Mouse (Mus musculus) large intestine, adult 2 months (tissue): ENCODE results near the gene Cd247. TPM values are rescaled to one million over a fixed set of nuclear protein-coding genes. Genes with fewer than 3 reads are reported as not detected.

Experiments used
- DNase-seq: peaks from one replicate; pipeline ENCODE4 v3.0.0-alpha.2; 2012; ENCODE audit warnings: low read depth, low spot score
- WGBS: fragments of 180-500 bp; shearing (Covaris S2); methylation state at CpG from one replicate; pipeline ENCODE4 v1.1.7; 2018; 5-methylcytosine and 5-hydroxymethylcytosine counted together
- polyA plus RNA-seq: library from polyadenylated mRNA; depleted of rRNA; stranded (reverse); fragments of >200 nt; gene quantifications from 2 replicates; pipeline ENCODE4 v1.2.3, GENCODE M21; 2012

Cd247 gene
- polyA plus RNA-seq, 1 experiment: 5.2 TPM

- WGBS: 56% methylated on average over 4 of the region's 4 CpGs
- no peak for DNase-seq
These were observed 60.4 kb downstream of the Cd247 start for GRCm38 (mm10) chr1:165848881-165849280.

DNA sequence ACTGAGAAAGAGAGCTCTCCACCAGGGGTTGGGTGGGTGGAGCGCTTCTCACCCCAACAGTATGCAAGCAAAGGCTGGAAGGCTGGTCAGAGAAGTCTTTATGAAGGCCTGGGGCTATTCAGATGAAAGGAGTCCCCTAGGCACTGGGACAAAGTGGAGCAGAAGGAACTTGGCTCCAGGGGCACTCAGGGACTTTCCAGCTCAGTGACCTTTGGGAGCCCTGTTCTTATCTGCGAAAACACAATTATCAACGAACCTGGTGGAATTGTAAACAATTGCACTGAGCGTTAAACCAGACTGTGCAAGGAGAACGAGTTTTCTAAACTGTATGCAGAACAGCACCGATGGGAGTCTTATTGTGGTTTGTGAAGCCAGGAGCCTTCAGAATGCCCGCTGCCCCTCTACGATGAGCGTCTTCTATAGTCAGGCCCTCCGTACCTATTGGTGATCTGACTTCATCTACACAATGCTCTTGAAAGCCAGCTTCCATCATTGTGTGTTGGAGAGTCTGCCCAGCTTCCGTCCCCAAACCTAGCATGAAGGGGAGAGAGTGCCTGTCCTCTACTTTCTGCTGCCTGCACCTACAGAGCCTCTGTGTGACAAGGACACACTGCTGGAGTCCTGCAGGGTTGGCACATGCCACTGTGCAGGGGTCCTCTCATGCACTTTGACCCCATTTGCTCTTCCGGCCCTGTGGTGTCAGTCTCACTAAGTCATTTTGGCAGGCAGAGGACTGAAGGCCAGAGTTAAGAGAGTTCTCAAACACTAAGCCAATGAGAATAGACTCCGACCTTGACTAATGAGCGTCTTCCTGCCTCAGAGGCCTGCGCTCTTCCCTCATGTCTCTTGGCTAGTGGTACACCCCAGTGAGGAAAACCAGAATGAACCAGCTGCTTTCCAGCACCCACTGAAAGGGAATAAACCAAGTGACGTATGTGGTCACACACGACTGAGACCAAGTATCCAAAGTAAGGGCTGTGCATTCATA is 61.3 kb downstream of the Cd247 start:
- no peak for DNase-seq
- WGBS: 49% methylated on average over 17 of the region's 17 CpGs

- 41% methylated on average over 5 of the region's 5 CpGs for WGBS
- DNase-seq: no peak
These were observed 63.6 kb downstream of the Cd247 start for GRCm38 (mm10) chr1:165852131-165852530.

- DNase-seq: no peak
- WGBS: 52% methylated on average over 4 of the region's 4 CpGs
These were observed 64.7 kb downstream of the Cd247 start for GRCm38 (mm10) chr1:165853131-165853721.

DNA sequence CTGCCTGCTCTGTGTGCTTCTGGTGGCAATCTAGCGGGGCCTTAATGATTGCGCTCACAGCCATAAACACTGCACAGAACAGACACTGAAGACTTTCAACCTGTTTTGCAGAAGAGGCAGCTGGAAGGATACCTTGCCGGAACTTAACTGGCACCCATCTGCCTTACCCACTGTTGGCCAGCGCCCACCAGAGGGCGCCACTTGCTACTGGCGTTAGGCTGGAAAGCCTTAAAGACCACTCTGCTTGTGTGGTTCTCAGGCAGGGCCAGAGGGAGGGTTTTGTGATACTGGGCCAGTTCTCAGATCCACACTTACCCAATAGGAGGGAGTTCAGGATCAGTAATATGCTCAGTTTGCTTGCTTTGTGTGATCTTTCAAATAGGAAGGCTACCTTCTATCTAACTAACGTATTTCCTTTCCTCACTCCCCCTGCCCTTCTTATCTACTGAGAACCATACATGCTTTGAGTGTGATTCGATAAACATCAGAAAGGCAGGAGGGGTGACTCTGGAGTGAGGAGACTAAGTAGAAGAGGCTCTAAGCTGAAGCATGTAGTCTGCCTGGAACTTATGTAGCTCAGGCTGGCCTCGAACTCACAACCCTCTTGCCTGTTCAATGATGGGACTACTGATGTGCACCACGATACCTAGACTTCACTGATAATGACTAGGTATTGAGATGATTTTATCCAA is 65.4 kb downstream of the Cd247 start:
- no peak for DNase-seq
- 51% methylated on average over 10 of the region's 10 CpGs for WGBS

DNA sequence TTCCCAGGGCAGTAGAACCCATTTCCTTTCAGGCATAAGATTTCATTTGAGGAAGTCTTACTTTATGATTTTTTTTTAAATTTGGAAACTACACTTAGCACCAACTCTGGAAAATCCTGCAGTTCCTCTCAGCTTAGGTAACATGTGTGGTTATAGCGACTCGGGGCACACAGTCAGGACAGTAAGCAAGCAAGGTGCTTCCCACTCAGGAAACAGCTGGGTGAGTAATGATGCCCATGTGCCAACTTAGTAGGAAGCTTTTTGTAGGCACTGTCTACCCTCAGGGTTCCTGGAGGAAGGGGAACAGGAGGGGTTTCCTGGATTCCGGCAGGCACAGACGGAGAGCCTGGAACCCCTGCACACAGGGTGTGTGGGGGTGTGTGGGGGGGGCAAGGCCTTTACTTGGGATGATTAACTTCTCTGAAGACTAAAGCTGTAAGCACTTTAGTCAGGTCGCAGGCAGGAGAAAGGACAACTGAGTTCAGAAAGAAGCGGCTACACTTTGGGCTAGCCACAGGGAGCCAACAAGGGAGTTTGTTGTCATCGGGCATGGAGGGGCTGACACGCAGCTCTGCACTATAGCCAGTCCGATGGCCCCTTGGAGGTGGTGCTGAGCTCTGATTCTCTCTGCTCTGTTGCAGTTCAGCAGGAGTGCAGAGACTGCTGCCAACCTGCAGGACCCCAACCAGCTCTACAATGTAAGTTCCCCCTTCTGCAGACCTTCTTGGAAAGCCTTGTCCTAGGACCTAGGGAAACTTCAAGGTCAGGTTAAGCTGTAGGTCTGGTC is 67.5 kb downstream of the Cd247 start:
- DNase-seq: no peak
- 79% methylated on average over 9 of the region's 9 CpGs for WGBS

DNA sequence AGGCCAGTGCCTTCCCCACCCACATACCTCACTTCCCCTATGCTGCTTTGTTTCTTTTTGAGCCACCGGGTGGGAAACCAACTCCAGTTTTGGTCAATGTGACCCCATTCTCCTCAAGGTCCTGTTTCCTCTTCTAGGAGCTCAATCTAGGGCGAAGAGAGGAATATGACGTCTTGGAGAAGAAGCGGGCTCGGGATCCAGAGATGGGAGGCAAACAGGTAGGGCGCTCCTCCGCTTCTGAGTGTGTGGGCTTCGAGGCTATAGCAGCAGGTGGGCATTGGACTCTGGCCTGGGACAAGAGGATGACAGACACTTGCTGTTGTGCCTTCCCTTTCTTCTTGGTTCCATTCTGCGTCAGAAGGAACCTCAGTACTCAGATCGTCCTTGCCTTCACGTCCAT is 68.8 kb downstream of the Cd247 start:
- 91% methylated on average over 11 of the region's 11 CpGs for WGBS
- no peak for DNase-seq

DNA sequence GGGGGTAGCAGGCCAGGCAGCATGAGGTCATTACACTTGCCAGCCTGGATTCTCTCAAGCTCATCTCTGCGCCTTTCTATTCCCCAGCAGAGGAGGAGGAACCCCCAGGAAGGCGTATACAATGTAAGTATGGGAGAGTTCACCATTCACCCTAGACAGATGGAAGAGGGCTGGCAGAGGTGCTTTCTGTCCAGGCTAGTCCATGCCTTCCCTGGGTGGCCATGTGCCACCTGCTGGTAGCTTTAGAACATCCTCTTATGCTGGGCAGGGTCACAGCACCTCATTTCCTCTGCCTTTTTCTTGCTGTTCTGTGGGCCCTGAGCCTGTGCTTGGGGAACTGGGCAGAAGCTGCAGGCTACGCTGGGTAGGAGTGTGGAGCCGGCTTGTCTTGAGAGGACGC is 69.9 kb downstream of the Cd247 start:
- 80% methylated on average over 5 of the region's 5 CpGs for WGBS
- no peak for DNase-seq

DNA sequence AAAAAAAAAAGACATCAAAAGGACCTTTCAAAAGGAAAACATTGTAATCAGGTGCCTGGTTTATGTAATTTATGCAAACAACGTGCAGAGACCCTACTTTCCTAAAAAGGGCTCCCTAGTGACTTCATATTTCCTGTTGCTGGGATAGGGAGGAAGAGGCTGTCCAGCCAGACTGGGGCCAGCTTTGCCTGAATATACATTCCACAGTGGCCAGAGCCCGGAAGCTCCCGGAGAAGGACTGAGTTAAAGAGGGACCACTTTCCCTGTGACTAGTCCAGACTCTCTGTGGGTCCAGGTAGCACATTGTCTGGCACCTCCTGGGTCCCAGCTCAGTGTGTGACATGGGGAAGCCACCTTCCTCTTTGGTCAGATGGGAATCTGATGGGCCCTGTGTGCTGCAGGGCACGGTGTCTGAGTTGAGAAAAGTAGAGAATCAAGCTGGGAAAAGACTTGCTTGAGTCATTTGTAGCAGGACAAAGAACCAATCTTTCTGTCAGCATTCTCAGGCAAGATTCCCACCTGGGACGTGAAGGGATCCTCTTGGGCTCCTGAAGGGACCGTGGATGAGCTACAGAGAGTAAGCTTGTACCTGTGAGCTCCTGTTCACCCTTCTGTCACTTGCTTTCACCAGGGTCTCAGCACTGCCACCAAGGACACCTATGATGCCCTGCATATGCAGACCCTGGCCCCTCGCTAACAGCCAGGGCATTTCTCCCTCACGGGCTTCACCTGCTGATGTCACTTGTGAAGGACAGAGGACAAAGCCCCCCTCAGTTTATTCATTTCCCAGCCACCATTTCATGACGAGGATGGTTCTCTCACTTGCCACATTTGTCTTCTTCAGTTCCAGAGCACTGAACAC is 72.1 kb downstream of the Cd247 start:
- DNase-seq: no peak
- 66% methylated on average over 9 of the region's 9 CpGs for WGBS

DNA sequence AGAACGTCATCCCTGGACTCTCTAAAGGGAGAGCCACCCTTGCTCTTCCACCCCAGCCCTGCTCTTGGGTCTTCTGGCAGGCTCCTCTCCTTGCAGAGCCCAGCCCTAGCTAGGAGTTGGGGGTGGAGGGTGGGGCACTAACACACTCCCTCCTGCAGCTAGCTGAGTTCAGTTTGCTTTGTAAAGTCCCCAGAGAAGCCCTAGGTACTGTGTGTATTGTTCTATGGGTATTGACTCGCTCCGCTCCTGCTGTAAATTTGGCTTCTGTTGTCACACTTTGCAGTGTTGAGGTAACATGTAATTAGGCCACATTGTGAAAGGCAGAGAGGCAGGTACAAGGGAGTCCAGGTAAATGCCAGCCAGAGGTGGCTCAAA is 72.7 kb downstream of the Cd247 start:
- 73% methylated on average over 3 of the region's 3 CpGs for WGBS
- no peak for DNase-seq

DNA sequence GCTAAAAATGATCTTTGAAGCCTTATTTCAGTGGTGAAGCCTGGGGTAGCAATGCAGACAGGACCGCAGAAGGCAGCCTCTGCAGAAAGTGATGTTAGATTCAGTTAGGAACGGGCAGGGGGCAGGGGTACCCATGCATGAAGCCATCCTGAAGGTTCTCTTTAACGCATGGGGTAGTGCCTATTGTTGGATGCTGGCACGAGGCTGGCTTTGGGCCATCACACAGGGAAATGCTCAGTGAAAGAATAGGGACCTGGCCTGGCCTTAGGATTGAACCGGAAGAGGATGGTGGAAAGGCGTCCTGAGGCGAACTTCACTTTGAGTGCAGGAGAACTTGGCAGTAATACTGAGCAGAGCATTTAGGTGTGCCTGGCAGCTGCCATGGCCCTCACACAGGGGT is 73.6 kb downstream of the Cd247 start:
- 74% methylated on average over 7 of the region's 7 CpGs for WGBS
- no peak for DNase-seq

DNA sequence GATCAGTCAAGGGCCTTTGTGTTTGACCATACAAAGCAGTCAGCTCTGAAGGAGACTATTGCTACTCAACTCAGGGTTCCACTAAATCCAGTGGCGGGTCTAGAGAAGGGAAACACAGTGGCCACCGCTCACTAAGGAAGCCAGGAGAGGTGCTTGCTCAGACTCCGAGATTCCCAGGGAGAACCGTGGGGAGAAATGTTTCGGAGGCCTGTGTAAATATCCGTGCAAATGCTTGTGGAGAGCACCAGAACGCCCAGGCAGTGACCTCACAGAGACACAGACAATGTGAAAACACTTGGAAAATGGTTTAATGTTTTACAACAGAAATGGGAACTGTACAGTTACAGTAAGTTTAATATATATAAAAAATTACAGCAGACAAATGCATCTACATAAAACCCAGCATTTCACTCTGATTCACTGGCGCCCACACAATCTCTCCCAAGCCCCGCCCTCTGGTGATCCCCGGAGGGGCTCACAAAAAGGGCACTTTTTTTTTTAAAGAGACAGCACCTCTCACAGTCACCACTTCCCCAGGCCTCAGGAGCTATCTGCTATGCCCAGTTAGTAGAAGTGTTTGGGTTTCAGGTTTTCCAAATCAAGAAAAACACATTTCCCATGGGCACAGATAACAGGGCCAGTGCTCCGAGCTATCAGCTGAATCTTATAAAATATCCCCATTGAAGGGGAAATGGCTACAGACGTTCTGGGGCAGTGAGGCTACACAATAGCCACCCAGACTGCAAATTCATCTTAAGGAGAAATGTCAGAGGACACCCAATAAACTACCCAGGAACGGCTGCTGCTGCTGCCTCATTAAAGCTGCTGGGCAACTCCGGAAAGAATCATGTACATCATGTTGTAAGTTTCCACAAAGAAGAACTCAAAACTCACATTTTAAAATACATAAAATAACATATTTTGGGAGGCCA is 76.6 kb downstream of the Cd247 start:
- DNase-seq: no peak
- WGBS: 60% methylated on average over 14 of the region's 14 CpGs

DNA sequence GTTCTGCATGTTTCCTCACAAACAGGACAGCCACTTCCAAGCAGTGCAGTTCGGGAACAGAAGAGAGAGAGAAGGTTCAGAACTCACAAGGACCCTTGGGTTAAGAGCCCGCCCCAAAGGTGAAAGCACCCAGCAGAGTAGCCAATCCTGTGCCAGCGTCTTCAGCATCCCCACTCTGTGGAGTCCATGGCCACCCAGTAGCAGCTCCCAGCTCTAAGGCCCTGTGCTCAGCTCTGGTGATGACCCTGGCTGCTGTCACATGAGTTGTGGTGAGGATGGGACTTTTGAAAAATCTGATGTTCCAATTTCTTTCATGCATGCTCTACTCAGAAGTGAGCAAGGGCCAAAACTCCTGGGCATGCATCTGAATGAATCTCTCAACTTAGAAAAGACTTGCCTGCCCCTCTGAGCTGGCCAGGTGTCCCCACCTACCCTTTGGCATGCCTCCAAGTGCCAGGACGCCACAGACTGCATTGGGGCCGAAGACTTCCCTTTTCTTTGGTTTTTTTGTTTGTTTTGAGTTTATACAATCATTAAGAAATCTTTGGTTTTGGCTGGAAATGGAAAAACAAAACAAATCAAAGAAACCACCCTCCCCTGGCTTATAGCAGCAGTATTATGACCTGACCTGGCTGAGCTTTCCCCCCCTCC is 78.3 kb downstream of the Cd247 start:
- no peak for DNase-seq
- WGBS: 69% methylated on average over 5 of the region's 5 CpGs

GRCm38 (mm10) chr1:165868659-165869058 is 80.2 kb downstream of the Cd247 start:
- 90% methylated on average over 8 of the region's 8 CpGs for WGBS
- no peak for DNase-seq

DNA sequence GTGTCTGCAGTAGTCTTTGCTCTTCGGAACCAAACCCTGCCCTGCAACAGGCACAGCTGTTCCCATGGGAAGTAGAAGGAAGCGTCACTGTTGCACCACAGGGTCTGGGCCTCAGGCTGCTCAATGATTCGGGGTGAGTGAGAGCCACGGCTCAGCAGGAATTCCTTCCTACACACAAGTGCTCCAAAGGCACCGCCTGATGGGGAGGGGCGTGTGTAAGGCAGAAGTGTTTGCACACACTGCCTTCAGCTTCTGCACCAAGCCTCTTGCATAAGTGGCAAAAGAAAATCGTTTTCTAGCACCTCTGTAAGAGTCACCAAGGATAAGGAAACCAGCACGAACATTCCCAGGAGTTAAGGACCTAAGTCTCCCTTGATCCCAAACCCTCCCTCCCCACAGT is 86.2 kb downstream of the Cd247 start:
- WGBS: 61% methylated on average over 8 of the region's 8 CpGs
- no peak for DNase-seq

DNA sequence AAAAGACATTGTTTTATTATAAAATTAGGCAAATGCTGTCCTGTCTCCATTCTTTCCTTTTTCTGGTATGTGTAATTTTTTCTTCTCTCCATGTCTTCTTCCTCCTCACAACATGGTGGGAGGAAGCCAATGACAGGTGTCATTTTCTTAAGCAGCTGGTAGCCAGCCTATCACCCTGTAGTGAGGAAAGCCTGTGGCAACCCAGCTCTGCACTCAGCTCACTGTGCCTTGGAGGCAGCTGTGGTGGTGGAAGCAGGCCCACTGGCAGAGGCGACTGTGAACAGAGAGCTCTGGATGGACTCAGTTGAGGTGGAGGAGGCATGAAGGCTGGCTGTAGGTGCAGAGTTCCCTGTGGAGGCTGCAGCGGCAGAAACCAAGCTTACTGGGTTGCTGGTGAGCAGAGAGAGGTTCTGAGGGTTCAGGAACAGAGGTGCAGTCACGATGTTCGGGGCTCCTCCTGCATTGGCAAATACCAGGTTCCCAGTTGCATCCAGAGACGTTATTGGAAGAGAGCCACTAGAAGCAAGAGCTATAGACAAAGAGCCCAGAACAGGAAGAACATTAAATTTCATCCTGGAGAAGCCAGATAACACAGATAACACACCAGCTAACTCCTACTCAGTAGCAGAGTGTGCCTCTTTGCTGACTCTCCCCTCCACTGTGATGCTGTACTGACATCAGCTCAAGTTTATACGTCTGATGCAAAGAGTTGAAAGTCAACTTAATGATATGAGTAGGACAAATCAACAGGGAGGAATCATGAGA is 87.2 kb downstream of the Cd247 start:
- WGBS: 84% methylated on average over 6 of the region's 6 CpGs
- no peak for DNase-seq

- DNase-seq: no peak
- WGBS: 100% methylated on average over 2 of the region's 2 CpGs
These were observed 90.3 kb downstream of the Cd247 start for GRCm38 (mm10) chr1:165878751-165879150.
